In genomic region chr10:37779383-37780302, GRCm38 (mm10) we compare ENCODE assay signal across 15 mouse cellular contexts.
DNase-seq lines count a peak whose midpoint lies in the region; ATAC-seq and TF ChIP-seq lines count a peak whose summit lies in the region.
"Had no signal": no experiment of that assay in that cellular context is flagged by ENCODE, and none has a peak within 500 bp of the region (broad histone marks: within the 10 kb centered on the region; RNA-seq: fewer than 3 reads in every experiment).

No protein-coding gene starts in this region.

- H3K36me3 ChIP-seq in hindbrain, embryonic 12.5 days = no peaks in the 10 kb centered on the region
- no peaks in the 10 kb centered on the region for H3K36me3 ChIP-seq in midbrain, postnatal 0 days (ENCODE audit: insufficient read depth, low read length)
- H3K36me3 ChIP-seq: G1E had no signal

- no peak overlapping the region for H3K4me3 ChIP-seq in hindbrain, embryonic 12.5 days
- no peak overlapping the region for H3K4me3 ChIP-seq in midbrain, postnatal 0 days (ENCODE audit: low read depth, low read length)
- H3K4me3 ChIP-seq: heart, adult 2 months had no signal

- H3K9ac ChIP-seq in hindbrain, embryonic 12.5 days = no peak overlapping the region
- H3K9ac ChIP-seq in midbrain, postnatal 0 days (replicated peaks; ENCODE audit: low read length, poor library complexity, severe bottlenecking) = no peak overlapping the region
- H3K9ac ChIP-seq: lung, embryonic 14.5 days had no signal

- 58% methylated on average over 2 of the region's 2 CpGs for WGBS in hindbrain, embryonic 12.5 days
- WGBS in midbrain, postnatal 0 days = 46% methylated on average over 2 of the region's 2 CpGs

- DNase-seq in kidney, adult 9 months = peak; percentile 8
- DNase-seq in kidney, adult 18-20 months = no peak
- DNase-seq in embryo, embryonic 11 days = peak; percentile 27
- DNase-seq in midbrain, postnatal 0 days (ENCODE audit: low spot score) = peak; percentile 37
- DNase-seq in urinary bladder, postnatal 10 days (ENCODE audit: low spot score) = no peak
- DNase-seq: adrenal gland, adult 8-10 months; cerebellum, adult 2 months; gastrocnemius, postnatal 10 days; heart, adult 2 months; kidney, postnatal 10 days; lung, embryonic 14.5 days; right cerebral cortex, postnatal 4 days had no signal

- H3K4me1 ChIP-seq in hindbrain, embryonic 12.5 days = 0 out of 2 replicates have a peak, but pooled peaks cover 3% of the 10 kb centered on the region
- no peaks in the 10 kb centered on the region for H3K4me1 ChIP-seq in midbrain, postnatal 0 days (ENCODE audit: insufficient read depth, low read length)

- peak; percentile 32; the same call in 1 of the 2 replicates for ATAC-seq in hindbrain, embryonic 12.5 days (ENCODE audit: low FRiP score)
- ATAC-seq in midbrain, postnatal 0 days (ENCODE audit: low FRiP score) = no peak
- no peak for ATAC-seq in activated CD4-positive, CD25-positive, alpha-beta regulatory T cell, adult 4 months

- no peaks in the 10 kb centered on the region for H3K27me3 ChIP-seq in hindbrain, embryonic 12.5 days
- no peaks in the 10 kb centered on the region for H3K27me3 ChIP-seq in midbrain, postnatal 0 days (ENCODE audit: insufficient read depth, low read length)

- no peak overlapping the region for H3K4me2 ChIP-seq in hindbrain, embryonic 12.5 days (replicated peaks)
- H3K4me2 ChIP-seq in midbrain, postnatal 0 days (ENCODE audit: low read depth, low read length, poor library complexity, severe bottlenecking) = no peak overlapping the region
- H3K4me2 ChIP-seq: lung, embryonic 14.5 days had no signal

- no peaks in the 10 kb centered on the region for H3K9me3 ChIP-seq in hindbrain, embryonic 12.5 days (replicated peaks)
- no peaks in the 10 kb centered on the region for H3K9me3 ChIP-seq in midbrain, postnatal 0 days (ENCODE audit: low read length)
- H3K9me3 ChIP-seq: G1E had no signal

- no peak overlapping the region for H3K27ac ChIP-seq in hindbrain, embryonic 12.5 days
- H3K27ac ChIP-seq in midbrain, postnatal 0 days (ENCODE audit: low read depth, low read length) = no peak overlapping the region
- H3K27ac ChIP-seq: heart, adult 2 months had no signal

- TF ChIP-seq CTCF in midbrain, postnatal 0 days (IDR thresholded peaks at IDR 0.05) = no peak

Comparison
In these comparisons a context has a peak if more than half of its experiments do, and no peak if none do; other contexts are left out.
1. DNase-seq: peak in kidney, adult 9 months (single experiment), embryo, embryonic 11 days (single experiment) and midbrain, postnatal 0 days (single experiment); none in kidney, adult 18-20 months (single experiment) and urinary bladder, postnatal 10 days (single experiment).